Mouse (Mus musculus): Measurements from ENCODE around the gene Adamts17.

- no peak for TF ChIP-seq CTCF (conservative IDR thresholded peaks at IDR 0.05; ENCODE audit: low read length)
- no peak for TF ChIP-seq NANOG (IDR thresholded peaks at IDR 0.05; ENCODE audit: borderline replicate concordance, low read length)
- no peak for TF ChIP-seq POU5F1 (IDR thresholded peaks at IDR 0.05; ENCODE audit: borderline replicate concordance, low read length)
Observed at GRCm38 (mm10) chr7:66955978-66956377, 116.4 kb downstream of the Adamts17 start.

Measured in E14TG2a.4 (cell line).